Mouse (Mus musculus): ENCODE measurements around the gene Borcs5. TPM values are rescaled to one million over a fixed set of nuclear protein-coding genes. Genes with fewer than 3 reads are reported as not detected.

Gene Borcs5
- polyA plus RNA-seq, 1 experiment from 2014 or later, result 43.6 TPM

DNA sequence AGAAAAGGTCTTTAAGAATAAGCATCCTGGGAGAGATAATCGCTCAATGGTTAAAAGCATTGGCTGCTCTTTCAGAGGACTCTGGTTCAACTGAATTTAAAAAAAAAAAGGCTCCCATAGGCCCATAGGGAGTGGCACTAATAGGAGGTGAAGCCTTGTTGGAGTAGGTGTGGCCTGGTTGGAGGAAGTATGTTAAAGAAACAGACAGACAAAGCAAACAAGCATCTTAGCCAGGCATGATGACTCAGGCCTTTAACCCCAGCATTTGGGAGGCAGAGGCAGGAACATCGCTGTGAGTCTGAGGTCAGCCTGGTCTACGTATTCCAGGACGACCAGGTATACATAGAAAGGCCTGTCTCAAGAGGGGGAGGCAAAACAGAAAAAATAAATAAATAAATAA is 114.1 kb downstream of the Borcs5 start:
- no peak for ATAC-seq (ENCODE audit: low FRiP score, low read depth)
- no peak overlapping the region for H3K4me3 ChIP-seq
- WGBS, result 95% methylated on average over 4 of the region's 4 CpGs

GRCm38 (mm10) chr6:134753858-134754257 is 114.5 kb downstream of the Borcs5 start:
- H3K9me3 ChIP-seq, result no peaks in the 10 kb centered on the region
- H3K27ac ChIP-seq (replicated peaks), result no peak overlapping the region
- H3K27me3 ChIP-seq, result no peaks in the 10 kb centered on the region
- ATAC-seq (ENCODE audit: low FRiP score, low read depth), result no peak
- WGBS, result 89% methylated on average over 11 of the region's 11 CpGs
- no peak overlapping the region for H3K9ac ChIP-seq
- no peak overlapping the region for H3K4me3 ChIP-seq
- H3K36me3 ChIP-seq, result no peaks in the 10 kb centered on the region
- no peak overlapping the region for H3K4me2 ChIP-seq
- H3K4me1 ChIP-seq (replicated peaks), result no peaks in the 10 kb centered on the region

More for the DNA sequence above, 114.1 kb downstream of the Borcs5 start:
- no peaks in the 10 kb centered on the region for H3K27me3 ChIP-seq
- H3K4me1 ChIP-seq (replicated peaks), result no peaks in the 10 kb centered on the region
- H3K36me3 ChIP-seq, result no peaks in the 10 kb centered on the region
- no peak overlapping the region for H3K4me2 ChIP-seq
- no peak overlapping the region for H3K27ac ChIP-seq (replicated peaks)
- H3K9me3 ChIP-seq, result no peaks in the 10 kb centered on the region
- H3K9ac ChIP-seq, result no peak overlapping the region

DNA sequence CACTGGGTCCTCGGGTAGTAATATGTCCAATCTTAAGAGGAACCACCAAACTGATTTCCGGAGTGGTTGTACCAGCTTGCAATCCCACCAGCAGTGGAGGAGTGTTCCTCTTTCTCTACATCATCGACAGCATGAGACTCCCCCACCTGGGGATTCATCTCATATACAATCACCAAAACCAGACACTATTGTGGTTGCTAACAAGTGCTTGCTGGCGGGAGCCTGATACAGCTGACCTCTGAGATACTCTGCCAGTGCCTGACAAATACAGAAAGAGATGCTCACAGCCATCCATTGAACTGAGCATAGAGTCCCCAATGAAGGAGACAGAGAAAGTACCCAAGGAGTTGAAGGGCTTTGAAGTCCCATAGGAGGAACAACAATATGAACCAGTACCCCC is 116.7 kb downstream of the Borcs5 start:
- ATAC-seq (ENCODE audit: low FRiP score, low read depth), result no peak
- Histone ChIP-seq H3K4me3 (no peak overlapping the region), H3K9me3 (no peaks in the 10 kb centered on the region), H3K4me1 (replicated peaks) (no peaks in the 10 kb centered on the region), H3K27me3 (no peaks in the 10 kb centered on the region), H3K36me3 (no peaks in the 10 kb centered on the region), H3K27ac (replicated peaks) (no peak overlapping the region), H3K4me2 (no peak overlapping the region), H3K9ac (no peak overlapping the region)
- 94% methylated on average over 4 of the region's 4 CpGs for WGBS

Other genes starting within 250 kb of the Borcs5 start
- gene Bcl2l14, start 243.2 kb upstream of the Borcs5 start, polyA plus RNA-seq (2015; fragmentation: Nextera tagmentation; extraction: Ambion mirVana), result 0.12 TPM in 1 of 2 replicates, not detected in the other
- 16.4 and 16.8 TPM in 2 replicates for gene Lrp6, start 72.5 kb upstream of the Borcs5 start, polyA plus RNA-seq (2015; fragmentation: Nextera tagmentation; extraction: Ambion mirVana)
- 1.3 and 1.4 TPM in 2 replicates for gene Mansc1, start 7.0 kb upstream of the Borcs5 start, polyA plus RNA-seq (2015; fragmentation: Nextera tagmentation; extraction: Ambion mirVana)
- gene Dusp16, start 153.1 kb downstream of the Borcs5 start, polyA plus RNA-seq (2015; fragmentation: Nextera tagmentation; extraction: Ambion mirVana), result 5.5 and 5.7 TPM in 2 replicates
- gene Crebl2, start 190.6 kb downstream of the Borcs5 start, polyA plus RNA-seq (2015; fragmentation: Nextera tagmentation; extraction: Ambion mirVana), result 3.4 and 4.2 TPM in 2 replicates

All from hindbrain, embryonic 15.5 days (tissue).